Mouse (Mus musculus) thymus, postnatal 0 days (tissue): ENCODE measurements around the gene Asic2. TPM values are rescaled to one million over a fixed set of nuclear protein-coding genes. Genes with fewer than 3 reads are reported as not detected.

ENCODE experiments used
- DNase-seq: peaks from one replicate; pipeline ENCODE4 v3.0.0-alpha.2; 2015; ENCODE audit warnings: low spot score
- polyA plus RNA-seq: library from polyadenylated mRNA; unstranded; fragments of >200 nt; fragmentation: Nextera tagmentation; extraction: Ambion mirVana; gene quantifications from 2 replicates; pipeline ENCODE4 v1.2.1, GENCODE M21; 2015

The Asic2 gene
- polyA plus RNA-seq, 1 experiment from 2014 or later, result not detected

DNA sequence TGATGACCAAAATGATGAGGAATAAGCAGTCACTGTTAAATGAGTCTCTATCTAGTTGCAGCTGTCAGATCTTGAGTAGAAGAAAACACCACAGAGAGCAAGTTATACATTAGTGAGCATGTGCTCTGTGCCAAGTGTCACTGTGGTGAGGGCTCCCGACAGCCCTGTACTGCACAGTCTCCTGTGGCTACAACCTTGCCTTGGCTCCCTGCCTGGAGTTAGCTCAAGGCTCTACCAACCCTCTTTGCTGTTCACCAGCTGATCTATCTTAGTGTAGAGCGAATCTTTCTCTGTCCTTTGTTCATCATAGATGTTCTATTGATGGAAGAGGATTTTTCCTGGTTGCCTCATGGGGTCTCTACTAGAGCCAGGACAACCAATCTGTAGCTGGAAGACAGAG lies 494.1 kb downstream of the Asic2 start:
- no peak for DNase-seq

DNA sequence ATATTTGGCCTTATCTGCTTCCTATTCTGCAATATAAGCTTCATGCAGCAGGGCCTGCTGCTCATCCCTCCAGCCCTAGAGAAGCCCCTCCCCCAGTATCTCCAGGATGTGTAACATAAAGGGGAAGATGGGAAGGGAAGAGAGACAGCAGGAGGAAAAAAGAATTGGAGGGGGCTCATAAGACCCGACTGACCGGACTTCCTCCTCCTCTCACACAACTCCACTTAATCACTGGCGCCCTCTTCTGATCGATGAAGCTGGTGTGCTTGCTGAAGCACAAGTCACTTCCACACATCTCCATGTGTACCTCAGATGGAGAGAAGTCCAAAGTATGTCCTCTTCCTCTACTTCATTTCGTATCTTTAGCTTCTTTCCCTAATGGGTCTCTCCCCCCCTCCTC lies 506.1 kb downstream of the Asic2 start:
- DNase-seq, result no peak

DNA sequence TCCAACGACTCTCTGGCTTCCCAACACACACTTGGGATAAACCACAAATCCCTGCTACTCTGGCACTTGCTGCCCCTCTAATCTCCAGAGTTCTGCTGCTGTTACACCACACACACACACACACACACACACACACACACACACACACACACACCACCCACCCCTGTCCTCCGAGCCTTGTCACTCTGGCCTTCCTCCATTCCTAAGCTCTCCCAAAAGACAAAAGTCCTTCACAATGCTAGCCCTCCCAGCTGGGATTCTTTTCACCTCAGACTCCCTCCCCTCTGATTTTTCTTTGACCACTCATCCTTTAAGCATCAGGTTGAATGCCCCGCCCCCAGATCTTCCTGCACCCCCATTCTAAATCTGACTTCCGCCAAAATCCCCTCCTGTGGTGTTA lies 506.5 kb downstream of the Asic2 start:
- DNase-seq, result no peak

DNA sequence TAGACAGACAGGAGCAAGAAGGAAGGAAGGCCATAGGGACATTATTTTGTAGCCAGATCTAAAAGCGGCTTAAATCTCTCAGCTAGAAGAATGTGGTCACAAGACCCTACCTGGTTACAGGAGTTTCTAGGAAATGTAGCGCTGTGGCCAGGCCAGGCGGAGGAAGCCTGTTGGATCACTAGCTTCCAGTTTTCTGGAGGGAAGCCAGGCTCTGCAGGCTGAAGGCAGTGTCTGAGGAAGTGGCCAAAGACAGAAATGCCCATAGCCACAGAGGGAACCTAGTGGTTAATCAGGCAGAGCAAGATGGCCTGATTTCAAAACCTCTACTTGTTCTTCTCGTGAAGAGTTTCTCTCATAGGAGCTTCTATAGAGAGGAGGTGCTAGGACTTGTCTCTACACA lies 513.3 kb downstream of the Asic2 start:
- no peak for DNase-seq

DNA sequence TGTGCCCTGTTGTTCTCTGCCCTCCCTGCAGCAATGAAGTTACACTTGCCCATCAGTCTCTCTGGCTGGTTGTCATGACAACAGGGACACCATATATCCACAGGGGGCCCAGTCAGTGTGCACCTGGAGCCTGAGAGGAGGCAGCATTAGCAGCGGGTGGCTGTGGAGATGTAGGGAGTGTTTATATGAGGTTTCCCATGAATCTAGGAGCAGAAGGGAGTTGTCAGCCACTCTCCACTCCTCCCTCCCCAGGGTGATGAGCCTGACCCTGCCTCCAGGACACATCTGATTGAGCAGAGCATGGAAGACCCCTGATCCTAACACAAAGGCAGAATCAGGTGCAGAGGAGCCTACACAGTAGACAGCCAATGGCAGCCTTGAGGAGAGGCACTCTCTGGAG lies 514.1 kb downstream of the Asic2 start:
- DNase-seq, result no peak

DNA sequence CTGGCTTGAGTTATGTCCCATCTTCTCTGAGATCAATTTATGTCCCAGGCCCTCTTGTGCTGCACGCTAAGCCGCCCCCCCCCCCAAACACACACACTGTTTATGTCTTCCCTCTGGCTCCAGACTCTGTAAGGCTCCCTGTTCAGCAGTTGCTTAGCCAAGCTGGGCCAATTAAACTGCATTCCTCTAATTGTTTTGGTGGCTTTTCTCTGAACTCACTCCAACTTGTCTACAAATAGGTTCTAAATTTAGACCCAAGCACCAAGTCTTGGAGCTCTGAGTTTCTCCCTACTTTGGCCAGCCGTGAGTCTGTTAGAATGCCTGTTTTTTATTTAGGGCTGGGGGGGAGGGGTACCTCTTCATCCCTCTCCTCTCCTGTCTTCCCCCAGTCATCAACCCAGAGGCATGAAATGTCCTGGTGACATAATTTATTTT lies 519.0 kb downstream of the Asic2 start:
- DNase-seq, result no peak

DNA sequence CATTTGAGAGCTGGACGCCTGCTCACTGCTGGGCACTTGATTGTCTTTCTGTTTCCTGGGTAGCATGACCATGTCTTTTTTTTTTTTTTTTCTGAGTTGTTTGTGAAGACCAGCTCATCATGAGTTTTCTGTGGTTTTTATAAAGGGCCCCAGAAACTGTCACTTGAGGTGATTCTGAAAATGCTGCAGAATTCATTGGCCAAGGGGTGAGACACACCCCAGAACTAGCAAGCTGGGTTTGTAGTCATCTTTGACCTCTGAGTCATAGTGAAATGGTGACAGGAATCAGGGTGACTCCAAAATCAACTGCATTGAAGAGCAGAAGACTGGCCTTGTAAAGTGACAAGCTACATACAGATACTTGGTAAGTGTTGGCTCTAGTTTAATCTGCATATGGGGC lies 521.9 kb downstream of the Asic2 start:
- DNase-seq, result no peak

DNA sequence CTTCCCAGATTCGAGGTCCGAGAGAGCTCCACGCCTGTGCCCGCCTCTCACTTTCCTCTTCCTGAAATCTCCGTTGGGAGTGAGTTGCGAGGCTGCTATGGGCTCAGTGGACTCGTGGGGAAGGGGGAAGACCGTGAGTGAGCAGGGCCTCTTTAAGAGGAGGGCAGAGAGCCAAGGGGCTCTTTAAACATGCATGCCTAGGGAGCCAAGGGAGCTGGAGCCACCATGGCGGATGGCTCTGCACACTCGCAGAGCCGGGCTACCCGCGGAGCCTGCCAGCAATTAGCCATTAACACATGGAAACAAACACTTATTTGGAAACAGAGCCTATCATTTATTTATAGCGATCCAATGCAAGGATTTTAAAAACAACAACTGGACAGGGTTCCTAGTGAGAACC lies 541.4 kb downstream of the Asic2 start:
- DNase-seq, result no peak

DNA sequence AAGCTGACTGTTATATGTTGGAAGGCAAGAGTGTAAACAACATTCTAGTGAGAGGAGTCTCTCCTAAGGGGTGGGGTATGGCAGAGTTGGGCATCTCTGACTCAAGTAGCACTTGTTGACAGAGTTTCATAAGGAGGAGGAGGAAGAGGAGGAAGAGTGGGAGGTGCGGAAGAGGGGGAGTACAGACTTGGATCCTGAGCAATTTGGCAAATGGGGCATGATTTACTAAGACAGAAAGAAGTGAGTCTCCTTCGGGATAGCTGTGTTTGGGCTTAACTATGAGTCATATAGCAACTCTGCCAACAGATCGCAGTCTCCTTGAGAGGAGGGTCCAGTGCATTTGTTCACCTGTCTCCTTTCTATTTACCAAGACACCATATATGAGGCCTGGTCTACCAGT lies 549.1 kb downstream of the Asic2 start:
- DNase-seq, result no peak

DNA sequence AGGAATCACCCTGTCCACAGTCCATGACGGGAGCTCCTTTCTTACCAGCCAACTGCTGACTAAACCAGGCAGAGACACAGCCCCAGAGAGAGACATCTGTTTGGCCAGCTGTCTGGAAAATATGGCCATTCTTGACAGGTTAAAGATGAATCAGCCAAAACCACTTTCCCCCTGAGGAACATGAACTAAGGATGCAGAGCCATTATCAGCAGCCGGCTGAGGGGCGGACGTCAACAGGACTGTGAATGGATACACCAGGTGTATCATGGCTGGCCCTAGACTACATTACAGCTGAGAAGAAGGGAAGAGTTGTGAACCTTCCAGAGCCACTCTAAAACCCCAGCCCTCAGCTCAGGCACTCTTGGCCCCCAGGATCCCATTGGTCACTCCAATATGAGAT lies 550.2 kb downstream of the Asic2 start:
- DNase-seq, result no peak

DNA sequence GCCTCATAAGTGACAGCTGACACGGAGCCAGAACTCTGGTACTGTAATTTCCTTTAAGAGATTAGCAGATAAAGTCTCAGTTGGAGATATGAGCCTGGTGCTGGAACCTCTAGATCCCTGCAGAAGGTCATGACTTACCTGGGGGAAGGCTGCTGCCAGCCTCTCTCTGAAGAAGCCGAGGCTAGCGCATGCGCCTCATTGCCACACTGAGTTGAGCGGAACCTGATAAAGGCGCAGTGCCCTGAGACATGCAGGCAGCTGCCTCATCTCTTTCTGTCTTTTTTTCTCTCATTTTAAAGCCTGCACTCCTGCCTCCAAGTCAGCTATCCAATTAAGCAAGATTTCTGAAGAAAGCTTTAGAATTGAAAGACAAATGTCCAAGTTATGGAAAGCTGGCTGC lies 551.9 kb downstream of the Asic2 start:
- DNase-seq, result no peak

DNA sequence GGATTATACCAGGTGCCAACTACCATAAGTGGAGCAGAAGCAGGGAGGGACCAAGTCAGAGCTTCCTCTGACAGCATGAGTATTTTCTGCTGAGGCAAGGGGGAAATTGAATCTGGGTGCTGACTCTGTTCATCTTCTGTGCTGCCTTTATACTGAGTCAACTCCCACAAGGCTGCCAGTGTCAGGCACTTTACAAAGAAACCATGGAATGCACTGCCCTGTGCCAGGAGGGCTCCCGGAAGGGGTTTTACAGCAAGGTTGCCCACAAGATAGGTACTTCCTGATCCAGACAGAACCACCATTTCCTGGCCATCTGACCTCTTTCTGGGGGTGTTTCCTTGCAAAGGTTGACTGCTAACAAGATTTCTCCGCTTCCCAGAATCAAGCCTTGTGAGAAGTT lies 553.7 kb downstream of the Asic2 start:
- DNase-seq, result no peak

DNA sequence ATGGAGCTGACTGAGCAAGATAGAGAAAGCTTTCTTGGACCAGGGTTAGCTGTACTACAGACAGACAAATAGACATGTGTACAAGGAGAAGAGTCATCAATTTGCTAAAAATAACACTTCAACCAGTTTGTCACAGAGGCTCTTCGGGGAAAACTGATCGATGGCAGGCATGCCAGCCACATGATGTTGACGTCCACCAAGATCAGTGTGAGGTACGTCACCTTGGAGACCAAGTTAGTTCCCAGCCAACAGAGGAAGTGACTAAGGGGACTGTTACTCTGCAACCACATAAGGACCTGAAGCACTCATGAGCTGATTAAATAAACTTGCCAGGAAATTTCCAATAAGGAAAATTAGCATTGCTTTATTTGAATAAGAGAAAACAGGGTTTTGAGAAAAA lies 557.0 kb downstream of the Asic2 start:
- no peak for DNase-seq

DNA sequence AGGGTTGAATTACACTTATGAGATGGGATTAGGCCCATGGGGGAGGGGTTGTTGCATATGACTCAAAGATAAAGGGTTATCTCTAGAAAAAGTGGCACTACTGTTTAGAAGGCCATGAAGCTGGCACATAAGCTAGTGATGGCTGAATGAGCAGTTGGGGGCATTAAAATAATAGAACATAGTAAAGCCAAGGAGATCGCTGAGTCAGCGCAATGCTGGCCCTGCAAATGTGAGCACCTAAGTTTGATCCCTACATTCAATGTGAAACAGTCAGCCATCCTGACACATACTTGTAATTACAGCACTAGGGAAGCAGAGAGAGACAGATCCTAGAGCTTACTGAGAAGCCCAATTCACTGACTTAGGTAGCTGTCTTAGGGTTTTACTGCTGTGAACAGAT lies 562.3 kb downstream of the Asic2 start:
- no peak for DNase-seq

DNA sequence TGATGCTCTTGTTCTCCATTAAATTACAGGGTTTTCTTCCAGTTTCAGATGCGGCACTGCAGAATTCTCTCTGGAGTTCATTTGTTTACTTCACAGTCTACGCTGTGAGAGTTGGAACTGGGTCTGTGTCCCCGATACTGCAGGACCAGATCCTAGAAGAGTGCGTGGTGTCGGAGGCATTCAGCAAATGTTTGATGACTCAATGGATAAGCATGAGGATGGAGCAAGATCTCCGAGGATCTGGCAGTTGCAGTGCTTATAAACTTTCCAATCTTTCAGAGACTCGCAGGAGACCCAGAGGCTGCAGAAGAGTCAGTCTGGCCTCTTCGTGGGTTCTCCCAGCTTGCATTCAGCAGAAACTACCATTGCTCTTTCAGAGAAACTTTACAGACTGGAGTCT lies 566.0 kb downstream of the Asic2 start:
- no peak for DNase-seq

DNA sequence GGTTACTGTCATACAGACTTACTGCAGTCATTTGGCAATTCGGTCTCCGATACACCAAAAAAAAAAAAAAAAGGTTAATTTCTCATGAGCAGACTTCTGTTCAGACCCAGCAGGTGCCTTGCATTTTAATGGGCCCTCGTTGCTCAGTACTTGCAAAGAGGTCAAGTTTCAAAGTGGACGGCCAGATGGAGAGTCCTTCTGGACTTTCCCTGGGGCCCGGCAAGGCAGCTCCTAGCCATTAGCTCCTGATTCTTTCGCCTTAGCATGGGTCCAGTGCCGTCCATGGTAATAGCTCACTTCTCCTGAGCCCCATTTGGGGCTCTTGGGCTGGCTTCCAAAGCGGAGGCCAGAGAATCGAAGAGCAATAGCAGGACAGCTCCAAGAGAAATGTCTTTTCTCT lies 575.4 kb downstream of the Asic2 start:
- DNase-seq, result no peak

DNA sequence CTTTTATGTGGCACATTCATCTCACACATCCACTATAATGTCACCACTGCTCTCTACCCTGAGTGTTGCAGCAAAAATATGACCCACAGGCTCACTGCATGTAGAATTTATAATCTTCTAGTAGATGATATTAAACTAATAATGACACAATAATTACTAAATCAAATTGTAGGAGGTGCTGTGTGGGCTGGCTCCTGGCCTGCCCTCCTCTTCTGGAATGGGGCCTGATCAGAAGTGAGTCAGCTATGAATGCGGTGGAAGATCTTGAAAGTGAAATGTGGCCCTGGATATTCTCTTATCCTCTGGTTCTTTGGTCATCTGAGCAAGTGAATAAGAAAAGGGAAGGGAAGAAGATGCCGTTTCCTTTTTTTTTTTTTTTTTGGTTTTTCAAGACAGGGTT lies 582.1 kb downstream of the Asic2 start:
- no peak for DNase-seq

DNA sequence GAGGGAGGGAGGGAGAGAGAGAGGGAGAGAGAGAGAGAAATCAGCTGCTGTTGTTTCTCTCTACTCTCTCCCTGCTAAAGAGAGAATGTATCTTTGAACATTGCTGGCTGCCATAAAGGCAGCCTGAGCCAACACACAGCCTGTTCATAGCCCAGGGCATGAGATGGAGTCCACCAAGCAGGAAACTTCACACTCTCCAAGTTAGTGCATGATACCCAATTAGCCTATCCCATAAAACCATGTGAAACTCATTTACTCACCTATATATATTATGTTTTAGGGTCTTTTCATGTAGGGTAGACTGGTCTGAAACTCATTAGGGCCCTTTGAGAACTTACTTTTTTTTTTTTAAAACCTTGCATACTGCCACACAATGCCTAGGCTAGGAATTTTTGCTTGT lies 582.7 kb downstream of the Asic2 start:
- DNase-seq, result no peak

DNA sequence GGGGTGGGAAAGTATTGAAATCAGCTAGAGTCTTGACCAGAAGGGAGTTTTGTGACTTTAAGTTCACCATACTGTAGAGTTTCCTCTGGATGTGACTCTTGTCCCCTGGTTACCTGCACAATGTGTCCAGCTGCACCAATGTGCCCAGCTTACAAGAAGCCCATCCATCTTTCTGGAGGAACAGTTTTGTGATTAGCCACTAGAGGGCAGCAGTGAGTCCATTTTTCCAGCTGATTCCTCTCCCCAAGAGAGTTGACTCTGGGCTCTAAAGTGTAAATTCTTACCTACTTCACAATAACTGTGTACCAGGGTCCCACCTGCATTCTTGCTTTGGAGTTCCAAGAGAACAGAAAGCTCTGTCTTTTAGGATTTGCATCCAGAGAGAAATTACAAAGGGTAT lies 593.4 kb downstream of the Asic2 start:
- DNase-seq, result peak; percentile 26

DNA sequence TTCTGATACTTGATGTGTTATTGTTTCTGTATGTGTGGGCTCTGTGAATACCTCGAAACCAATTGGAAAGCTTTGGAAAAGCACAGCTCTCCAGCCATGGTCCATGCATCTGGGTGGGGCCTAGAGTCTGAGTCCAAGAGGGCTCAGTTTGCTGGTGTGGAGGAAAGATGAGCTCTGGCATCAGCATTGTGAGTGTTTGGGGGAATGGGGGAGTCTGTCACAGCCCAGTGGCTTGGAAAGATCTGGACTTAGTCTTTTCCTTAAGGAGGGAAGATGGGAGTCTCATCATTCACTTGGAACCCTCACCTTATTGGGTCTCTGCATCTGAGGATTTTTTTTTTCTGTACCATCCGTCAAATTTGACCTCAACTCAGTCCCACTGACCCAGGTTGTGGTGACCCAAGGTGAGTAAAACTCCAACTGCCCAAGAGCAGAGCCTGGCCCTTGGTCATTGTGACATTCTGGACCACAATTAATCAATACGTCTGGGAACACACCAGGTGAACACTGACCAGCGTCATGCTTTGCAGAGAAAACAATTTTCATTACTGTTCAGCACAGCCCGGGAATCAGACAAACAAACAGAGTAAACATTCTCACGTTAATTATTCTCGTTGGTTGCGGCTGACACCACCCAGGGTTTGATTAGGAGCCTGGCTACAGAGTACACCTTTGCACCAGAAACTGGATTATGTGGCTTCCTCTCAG lies 594.1 kb downstream of the Asic2 start:
- no peak for DNase-seq

DNA sequence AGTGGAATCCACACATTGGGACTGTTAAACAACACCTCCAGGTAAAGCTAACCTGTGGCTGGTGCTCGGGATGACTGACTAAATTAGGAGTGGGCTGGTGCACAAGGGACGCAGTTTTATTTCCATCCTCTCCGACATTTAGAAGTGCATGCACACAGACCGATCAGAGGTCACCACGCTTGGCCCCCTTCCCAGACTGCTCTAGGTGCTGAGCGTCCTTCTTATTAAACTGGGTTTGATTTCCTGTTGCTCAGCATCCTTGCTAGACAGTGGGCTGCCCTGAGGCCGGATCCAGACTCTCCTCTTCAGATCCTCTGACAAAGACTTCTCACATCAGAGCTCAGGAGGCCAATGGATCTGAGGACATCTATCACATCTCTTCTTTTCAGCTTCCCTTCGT lies 596.7 kb downstream of the Asic2 start:
- no peak for DNase-seq

DNA sequence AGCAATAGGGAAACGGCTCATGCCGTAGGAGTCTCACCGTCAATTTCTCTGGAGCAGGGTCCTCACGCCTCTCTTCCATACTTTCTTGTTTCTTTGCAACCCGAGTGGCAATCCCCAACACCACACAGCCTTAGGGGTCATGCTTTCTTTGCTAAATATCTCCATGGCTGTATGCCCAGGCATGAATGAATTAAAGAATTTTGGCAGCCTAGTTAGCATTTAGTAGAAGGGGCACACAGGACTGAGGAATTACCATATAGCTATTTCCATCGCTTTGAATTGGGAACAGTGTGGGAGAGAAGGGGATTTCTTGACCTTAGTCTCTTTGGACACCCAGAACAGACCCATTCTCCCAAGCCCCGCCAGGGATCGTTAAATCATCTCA lies 597.8 kb downstream of the Asic2 start:
- no peak for DNase-seq

DNA sequence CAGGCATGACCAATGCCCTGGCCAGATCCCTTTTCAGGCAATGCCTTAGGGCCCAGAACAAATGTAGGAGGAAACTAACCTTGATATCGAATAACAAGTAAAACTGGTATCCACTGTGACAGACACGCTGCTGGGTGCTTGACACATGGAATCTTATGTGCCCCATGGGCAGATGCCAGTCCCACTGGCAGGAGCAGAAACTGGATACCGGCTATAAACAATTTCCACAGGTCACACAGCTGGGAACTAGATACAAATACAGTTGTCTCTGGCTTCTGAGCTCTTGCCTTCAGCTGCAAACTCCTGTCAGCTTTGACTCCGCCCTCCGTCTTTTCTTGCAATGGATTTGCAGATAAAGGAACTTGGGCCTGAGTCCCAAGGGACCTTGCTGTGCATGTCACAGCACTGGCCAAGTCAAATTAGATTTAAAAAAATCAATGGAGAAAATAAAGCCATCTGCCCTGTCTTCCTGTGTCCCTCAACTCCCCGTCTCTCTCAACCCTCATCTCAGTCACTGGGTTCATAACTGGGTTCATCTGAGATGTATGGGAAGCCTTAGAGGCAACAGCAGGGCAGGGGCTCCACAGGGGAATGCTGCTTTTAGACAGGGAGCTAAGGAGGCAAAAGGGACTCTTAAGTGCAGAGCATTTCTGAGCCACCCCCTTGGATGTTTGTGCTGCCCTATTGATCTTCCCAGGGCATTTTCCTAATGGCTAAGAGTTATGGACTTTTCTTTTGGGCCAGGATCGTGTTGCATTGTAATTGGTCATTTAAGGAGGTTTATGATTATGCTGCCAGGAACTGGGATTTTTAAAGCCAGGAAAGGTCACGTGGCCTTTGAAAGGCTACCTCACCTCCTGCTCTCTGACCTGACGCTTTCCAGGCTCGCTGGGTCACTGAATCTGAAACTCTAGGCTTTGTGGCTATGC lies 598.5 kb downstream of the Asic2 start:
- DNase-seq, result no peak
